Mouse (Mus musculus): Measurements from ENCODE around the gene B3gnt2.

DNA sequence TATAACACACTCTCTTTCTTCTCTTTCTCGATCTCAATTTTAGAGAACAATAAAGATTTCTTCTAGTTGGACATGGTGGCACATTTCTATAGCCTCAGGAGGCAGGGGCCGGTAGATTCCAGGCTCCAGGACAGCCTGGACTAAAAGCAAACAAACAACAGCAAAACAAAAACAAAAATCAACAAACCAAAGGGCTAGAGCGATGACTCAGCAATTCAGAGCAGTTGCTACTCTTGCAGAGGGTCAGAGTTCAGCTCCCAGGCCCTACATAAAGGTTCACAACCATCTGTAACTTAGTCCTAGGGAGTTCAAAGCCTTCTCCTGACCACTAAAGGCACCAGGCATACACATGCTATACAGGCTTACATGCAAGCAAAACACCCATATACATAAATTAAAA is 82.2 kb downstream of the B3gnt2 start:
- TF ChIP-seq HCFC1 (IDR thresholded peaks at IDR 0.05; ENCODE audit: borderline replicate concordance, insufficient read depth, low read length) = no peak
- TF ChIP-seq ZC3H11A (IDR thresholded peaks at IDR 0.05; ENCODE audit: borderline replicate concordance, low read depth, low read length) = no peak
- TF ChIP-seq ZNF384 (IDR thresholded peaks at IDR 0.05; ENCODE audit: low read depth, low read length) = no peak
